Comparison of ENCODE assay signal across 22 mouse cellular contexts in genomic region chr7:120696331-120696730, GRCm38 (mm10). TPM values are rescaled to one million over a fixed set of nuclear protein-coding genes. Genes with fewer than 3 reads are reported as not detected.
A peak's percentile ranks its signal among the peaks of the same experiment; 100 is the strongest.
DNase-seq lines count a peak whose midpoint lies in the region; ATAC-seq and TF ChIP-seq lines count a peak whose summit lies in the region.
"Had no signal": no experiment of that assay in that cellular context is flagged by ENCODE, and none has a peak within 500 bp of the region (broad histone marks: within the 10 kb centered on the region; RNA-seq: fewer than 3 reads in every experiment).

No protein-coding gene starts in this region.

- no peak for TF ChIP-seq EP300 in liver, postnatal 0 days (IDR thresholded peaks at IDR 0.05; ENCODE audit: low read depth)

- no peak for TF ChIP-seq CTCF in liver, postnatal 0 days (IDR thresholded peaks at IDR 0.05; ENCODE audit: low read depth)

- 91% methylated on average over 2 of the region's 2 CpGs for WGBS in liver, embryonic 12.5 days (ENCODE audit: insufficient replicate concordance)
- 86% methylated on average over 2 of the region's 2 CpGs for WGBS in liver, postnatal 0 days (ENCODE audit: insufficient replicate concordance)
- WGBS in midbrain, embryonic 16.5 days, result 85% methylated on average over 2 of the region's 2 CpGs

- no peak overlapping the region for H3K4me3 ChIP-seq in liver, embryonic 12.5 days
- no peak overlapping the region for H3K4me3 ChIP-seq in liver, postnatal 0 days (ENCODE audit: low read depth, low read length)
- no peak overlapping the region for H3K4me3 ChIP-seq in midbrain, embryonic 16.5 days (ENCODE audit: low read depth, low read length)
- H3K4me3 ChIP-seq: embryonic facial prominence, embryonic 10.5 days; embryonic facial prominence, embryonic 12.5 days; forebrain, embryonic 13.5 days; forebrain, embryonic 15.5 days had no signal

- H3K27ac ChIP-seq in liver, embryonic 12.5 days, result no peak overlapping the region
- no peak overlapping the region for H3K27ac ChIP-seq in liver, postnatal 0 days (ENCODE audit: low read depth)
- no peak overlapping the region for H3K27ac ChIP-seq in midbrain, embryonic 16.5 days (ENCODE audit: low read length)
- H3K27ac ChIP-seq: embryonic facial prominence, embryonic 10.5 days; embryonic facial prominence, embryonic 12.5 days; forebrain, embryonic 13.5 days; forebrain, embryonic 15.5 days had no signal

- no peaks in the 10 kb centered on the region for H3K27me3 ChIP-seq in liver, embryonic 12.5 days (replicated peaks)
- H3K27me3 ChIP-seq in liver, postnatal 0 days (ENCODE audit: insufficient read depth, low read length), result no peaks in the 10 kb centered on the region
- no peaks in the 10 kb centered on the region for H3K27me3 ChIP-seq in midbrain, embryonic 16.5 days (ENCODE audit: control insufficient read depth, insufficient read depth, low read depth, low read length)
- H3K27me3 ChIP-seq: embryonic facial prominence, embryonic 12.5 days; forebrain, embryonic 13.5 days; forebrain, embryonic 15.5 days; Patski had no signal

- peaks cover 45% of the 10 kb centered on the region for H3K4me1 ChIP-seq in liver, embryonic 12.5 days
- no peaks in the 10 kb centered on the region; the same call in 1 of the 2 replicates for H3K4me1 ChIP-seq in liver, postnatal 0 days (ENCODE audit: insufficient read depth)
- H3K4me1 ChIP-seq in midbrain, embryonic 16.5 days (ENCODE audit: control insufficient read depth, insufficient read depth, low read length), result no peaks in the 10 kb centered on the region
- H3K4me1 ChIP-seq: embryonic facial prominence, embryonic 12.5 days had no signal

- ATAC-seq in liver, embryonic 12.5 days, result 0 out of 2 replicates have a peak, but pooled peaks have one; percentile 18
- no peak for ATAC-seq in liver, postnatal 0 days
- ATAC-seq in midbrain, embryonic 16.5 days, result no peak
- ATAC-seq: activated CD4-positive, CD25-positive, alpha-beta regulatory T cell, adult 4 months; forebrain, embryonic 13.5 days; forebrain, embryonic 15.5 days; forebrain, postnatal 0 days; Patski had no signal

- DNase-seq in liver, postnatal 0 days, result no peak
- peak; percentile 64 for DNase-seq in ES-CJ7 (ENCODE audit: low read depth, low spot score)
- peak; percentile 52 for DNase-seq in R1 (ENCODE audit: low read depth, low spot score)
- DNase-seq in layer of hippocampus, adult 9-11 months, result no peak
- no peak for DNase-seq in neural tube, embryonic 10.5 days (ENCODE audit: extremely low spot score, low spot score)
- DNase-seq: adrenal gland, adult 8-10 months; adrenal gland, postnatal 14 days; adrenal gland, postnatal 36 days; cerebellum, adult 11-12 months; cerebellum, adult 2 months; cerebellum, adult 9-10 months; cerebellum, postnatal 10 days; cerebellum, postnatal 25 days; forebrain, postnatal 0 days had no signal

- H3K9me3 ChIP-seq in liver, embryonic 12.5 days (replicated peaks), result no peaks in the 10 kb centered on the region
- H3K9me3 ChIP-seq in liver, postnatal 0 days (ENCODE audit: low read length), result no peaks in the 10 kb centered on the region
- no peaks in the 10 kb centered on the region for H3K9me3 ChIP-seq in midbrain, embryonic 16.5 days (replicated peaks; ENCODE audit: control insufficient read depth, low read length, poor library complexity, severe bottlenecking)
- H3K9me3 ChIP-seq: embryonic facial prominence, embryonic 10.5 days; embryonic facial prominence, embryonic 12.5 days; forebrain, embryonic 13.5 days; forebrain, embryonic 15.5 days had no signal

- H3K9ac ChIP-seq in liver, embryonic 12.5 days, result no peak overlapping the region
- H3K9ac ChIP-seq in liver, postnatal 0 days (replicated peaks), result no peak overlapping the region
- no peak overlapping the region for H3K9ac ChIP-seq in midbrain, embryonic 16.5 days (ENCODE audit: low read depth, low read length)
- H3K9ac ChIP-seq: embryonic facial prominence, embryonic 12.5 days; forebrain, embryonic 13.5 days; forebrain, embryonic 15.5 days; forebrain, postnatal 0 days had no signal

- peaks cover 16% of the 10 kb centered on the region for H3K36me3 ChIP-seq in liver, embryonic 12.5 days
- 0 out of 2 replicates have a peak, but pooled peaks cover 7% of the 10 kb centered on the region for H3K36me3 ChIP-seq in liver, postnatal 0 days (replicated peaks; ENCODE audit: insufficient read depth, low read length)
- no peaks in the 10 kb centered on the region for H3K36me3 ChIP-seq in midbrain, embryonic 16.5 days (ENCODE audit: control insufficient read depth, insufficient read depth, low read length)
- H3K36me3 ChIP-seq: forebrain, embryonic 15.5 days had no signal

- no peak overlapping the region for H3K4me2 ChIP-seq in liver, embryonic 12.5 days
- no peak overlapping the region for H3K4me2 ChIP-seq in liver, postnatal 0 days (ENCODE audit: low read depth, low read length)
- H3K4me2 ChIP-seq in midbrain, embryonic 16.5 days (ENCODE audit: low read length), result no peak overlapping the region
- H3K4me2 ChIP-seq: embryonic facial prominence, embryonic 12.5 days; forebrain, embryonic 13.5 days; forebrain, embryonic 15.5 days had no signal

RNA-seq across cellular contexts. Expression of gene Mosmo, which starts 18.9 kb away (rescaled TPM):
- polyA plus RNA-seq in liver, embryonic 12.5 days (2016; fragmentation: Nextera tagmentation; extraction: Ambion mirVana), result 9.4 and 10.7 TPM in 2 replicates
- polyA plus RNA-seq in liver, postnatal 0 days (2015; fragmentation: Nextera tagmentation; extraction: Ambion mirVana), result 4.9 and 6.6 TPM in 2 replicates
- 11.3 and 11.7 TPM in 2 replicates for polyA plus RNA-seq in midbrain, embryonic 16.5 days (2015; fragmentation: Nextera tagmentation; extraction: Ambion mirVana)

RNA-seq across cellular contexts. Expression of gene Pdzd9, which starts 26.2 kb away (rescaled TPM):
- polyA plus RNA-seq in liver, embryonic 12.5 days (2016; fragmentation: Nextera tagmentation; extraction: Ambion mirVana), result 0.13 and 0.17 TPM in 2 replicates
- 0.09 and 0.21 TPM in 2 replicates for polyA plus RNA-seq in liver, postnatal 0 days (2015; fragmentation: Nextera tagmentation; extraction: Ambion mirVana)
- polyA plus RNA-seq in midbrain, embryonic 16.5 days (2015; fragmentation: Nextera tagmentation; extraction: Ambion mirVana), result 0.48 and 0.55 TPM in 2 replicates
- polyA plus RNA-seq: cerebellum, adult 2 months had no signal

RNA-seq across cellular contexts. Expression of gene Vwa3a, which starts 42.8 kb away (rescaled TPM):
- not detected in 2 replicates for polyA plus RNA-seq in liver, embryonic 12.5 days (2016; fragmentation: Nextera tagmentation; extraction: Ambion mirVana)
- polyA plus RNA-seq in liver, postnatal 0 days (2015; fragmentation: Nextera tagmentation; extraction: Ambion mirVana), result 0.04 and 0.12 TPM in 2 replicates
- 2.1 and 2.3 TPM in 2 replicates for polyA plus RNA-seq in midbrain, embryonic 16.5 days (2015; fragmentation: Nextera tagmentation; extraction: Ambion mirVana)
- polyA plus RNA-seq: activated CD4-positive, CD25-positive, alpha-beta regulatory T cell, adult 4 months had no signal

Comparison
In these comparisons a context has a peak if more than half of its experiments do, and no peak if none do; other contexts are left out.
1. DNase-seq: peak in ES-CJ7 (single experiment) and R1 (single experiment); none in liver, postnatal 0 days (single experiment), layer of hippocampus, adult 9-11 months (single experiment) and neural tube, embryonic 10.5 days (single experiment).